Mouse (Mus musculus) spleen, postnatal 14 days (tissue): ENCODE measurements around the gene Gm17455.

Source experiments
- DNase-seq, 2 experiments: peaks; one replicate each; pipeline ENCODE4 v3.0.0; 2021 to 2022; ENCODE audit warnings: low spot score in 2 of 2

Gene Gm17455

GRCm38 (mm10) chr10:60419624-60420023 lies 20.1 kb downstream of the Gm17455 start:
- DNase-seq, result no peak

GRCm38 (mm10) chr10:60422756-60423155 lies 23.2 kb downstream of the Gm17455 start:
- DNase-seq, result no peak

GRCm38 (mm10) chr10:60430001-60430400 lies 30.5 kb downstream of the Gm17455 start:
- DNase-seq, result no peak

- DNase-seq, result no peak
Observed at GRCm38 (mm10) chr10:60430591-60430990, 31.1 kb downstream of the Gm17455 start.

- no peak for DNase-seq
Observed at GRCm38 (mm10) chr10:60432679-60433078, 33.2 kb downstream of the Gm17455 start.

GRCm38 (mm10) chr10:60442321-60442720 lies 42.8 kb downstream of the Gm17455 start:
- no peak for DNase-seq

GRCm38 (mm10) chr10:60443078-60443477 lies 43.6 kb downstream of the Gm17455 start:
- no peak for DNase-seq

- no peak for DNase-seq
Observed at GRCm38 (mm10) chr10:60445031-60445593, 45.6 kb downstream of the Gm17455 start.

- DNase-seq, result no peak
Observed at GRCm38 (mm10) chr10:60447186-60447585, 47.7 kb downstream of the Gm17455 start.
